Mouse (Mus musculus) spleen, postnatal 10 days (tissue): ENCODE results near the gene Slc7a5.

ENCODE experiments used
- DNase-seq, 2 experiments: peaks; one replicate each; pipeline ENCODE4 v3.0.0; 2021 to 2022; ENCODE audit warnings: low spot score in 2 of 2

Gene Slc7a5

GRCm38 (mm10) chr8:121908378-121909147, 1.1 kb upstream of the Slc7a5 start:
- DNase-seq = no peak

DNA sequence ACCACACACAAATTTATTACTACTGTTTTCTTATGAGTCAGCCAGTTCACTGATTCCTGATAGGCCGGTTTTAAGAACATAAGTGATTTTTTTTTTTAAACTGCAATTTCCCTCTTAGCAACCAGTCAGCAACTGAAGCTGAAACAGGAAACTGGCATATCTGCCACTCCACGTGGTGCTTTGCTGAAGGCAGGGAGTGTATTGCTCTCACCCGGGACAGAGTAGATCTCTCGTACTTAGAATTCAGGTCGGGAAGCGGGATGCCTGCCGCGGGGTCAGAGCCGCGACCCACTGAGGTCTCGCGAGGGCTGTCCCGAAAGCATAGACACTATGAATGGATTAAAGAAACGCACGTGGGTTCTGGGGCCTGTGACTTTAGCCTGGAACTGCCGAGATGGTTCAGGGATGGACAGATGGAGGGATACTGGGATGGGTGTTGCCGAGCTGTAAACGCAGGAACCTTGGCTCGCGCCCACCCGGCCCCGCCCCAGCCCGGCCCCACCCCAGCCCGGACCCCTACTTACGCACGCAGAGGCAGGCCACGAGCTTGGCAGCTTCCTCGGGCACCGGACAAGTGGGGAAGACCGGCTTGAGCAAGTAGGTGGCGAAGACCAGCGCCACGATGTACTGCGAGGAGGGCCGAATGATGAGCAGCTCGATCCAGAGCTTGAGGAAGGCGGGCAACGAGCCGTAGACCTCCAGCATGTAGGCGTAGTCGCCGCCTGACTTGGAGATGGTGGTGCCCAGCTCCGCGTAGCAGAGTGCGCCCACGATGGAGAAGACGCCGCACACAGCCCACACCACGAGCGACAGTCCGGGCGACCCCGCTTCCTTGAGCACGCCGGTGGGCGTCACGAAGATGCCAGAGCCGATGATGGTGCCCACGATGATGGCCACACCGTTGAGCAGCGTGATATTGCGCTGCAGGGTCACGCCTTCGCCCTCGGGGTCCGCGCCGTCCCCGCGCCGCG, 667 bp downstream of the Slc7a5 start:
- peak in 1 of 2 experiments; percentile 58 for DNase-seq

DNA sequence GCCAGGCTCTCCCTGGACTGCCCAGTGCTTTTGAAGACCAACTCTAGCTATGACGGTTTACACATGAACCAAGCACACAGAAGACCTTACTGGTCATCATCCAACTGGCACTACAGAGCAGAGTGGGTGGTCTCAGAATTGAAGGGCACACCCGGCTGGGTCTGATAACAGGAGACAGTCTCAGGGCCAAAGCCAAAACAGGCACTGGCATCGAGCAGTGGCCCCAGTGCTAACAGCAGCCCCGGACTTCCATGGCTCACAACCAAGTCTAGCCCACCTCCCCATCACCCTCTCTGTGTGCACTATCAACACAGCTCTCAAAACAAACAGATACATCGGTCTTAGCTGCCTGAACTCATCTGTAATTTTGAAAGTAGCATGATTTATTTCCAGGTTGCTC, 1.6 kb downstream of the Slc7a5 start:
- DNase-seq = no peak

- DNase-seq = no peak
Observed at GRCm38 (mm10) chr8:121905420-121905819, 2.1 kb downstream of the Slc7a5 start.

DNA sequence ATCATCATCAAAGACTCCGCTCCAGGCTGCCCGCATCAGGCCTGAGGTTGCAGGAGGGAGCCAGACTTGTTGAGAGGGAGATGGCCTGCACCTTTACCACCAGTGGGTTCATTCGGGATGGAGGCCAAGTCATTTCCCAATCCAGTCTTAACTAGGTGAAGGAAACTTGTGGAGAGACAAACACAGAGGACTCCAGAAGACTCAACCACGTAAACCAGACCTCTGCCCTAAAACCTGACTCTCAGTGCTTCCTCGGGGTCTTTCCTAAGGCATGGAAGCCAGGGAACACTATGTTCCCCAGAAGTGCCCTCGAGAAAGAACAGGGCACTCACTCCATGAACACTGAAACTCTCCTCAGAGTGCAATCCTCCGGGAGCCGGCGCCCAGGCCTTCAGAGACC, 2.5 kb downstream of the Slc7a5 start:
- DNase-seq = no peak

GRCm38 (mm10) chr8:121903977-121904376, 3.5 kb downstream of the Slc7a5 start:
- DNase-seq = no peak

GRCm38 (mm10) chr8:121901498-121902236, 5.8 kb downstream of the Slc7a5 start:
- DNase-seq = no peak

GRCm38 (mm10) chr8:121899180-121900044, 8.1 kb downstream of the Slc7a5 start:
- DNase-seq = peak; percentile 75 to 81

GRCm38 (mm10) chr8:121898401-121898931, 9.0 kb downstream of the Slc7a5 start:
- DNase-seq = peak; percentile 81 to 88

- no peak for DNase-seq
Observed at GRCm38 (mm10) chr8:121897871-121898381, 9.6 kb downstream of the Slc7a5 start.

DNA sequence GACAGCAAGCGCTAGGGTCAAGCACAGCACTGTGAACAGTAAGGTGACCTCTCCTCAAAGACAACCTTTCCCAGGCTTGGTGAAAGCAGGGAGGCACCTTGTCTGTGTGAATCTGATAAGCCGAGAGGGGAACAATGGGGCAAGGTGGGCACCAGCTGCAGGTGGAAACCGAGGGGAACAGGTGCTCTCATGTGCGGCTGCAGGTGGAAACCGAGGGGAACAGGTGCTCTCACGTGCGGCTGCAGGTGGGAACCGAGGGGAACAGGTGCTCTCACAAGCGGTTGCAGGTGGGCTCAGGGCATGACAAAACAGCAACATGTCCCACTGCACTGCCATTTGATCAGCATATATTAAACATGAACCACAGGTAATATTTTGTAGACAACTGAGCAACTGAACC, 10.3 kb downstream of the Slc7a5 start:
- no peak for DNase-seq

- no peak for DNase-seq
Observed at GRCm38 (mm10) chr8:121896476-121897145, 10.9 kb downstream of the Slc7a5 start.

- no peak for DNase-seq
Observed at GRCm38 (mm10) chr8:121895910-121896309, 11.6 kb downstream of the Slc7a5 start.

GRCm38 (mm10) chr8:121892875-121893274, 14.6 kb downstream of the Slc7a5 start:
- no peak for DNase-seq

- no peak for DNase-seq
Observed at GRCm38 (mm10) chr8:121889810-121890785, 17.4 kb downstream of the Slc7a5 start.

- no peak for DNase-seq
Observed at GRCm38 (mm10) chr8:121889317-121889716, 18.2 kb downstream of the Slc7a5 start.

DNA sequence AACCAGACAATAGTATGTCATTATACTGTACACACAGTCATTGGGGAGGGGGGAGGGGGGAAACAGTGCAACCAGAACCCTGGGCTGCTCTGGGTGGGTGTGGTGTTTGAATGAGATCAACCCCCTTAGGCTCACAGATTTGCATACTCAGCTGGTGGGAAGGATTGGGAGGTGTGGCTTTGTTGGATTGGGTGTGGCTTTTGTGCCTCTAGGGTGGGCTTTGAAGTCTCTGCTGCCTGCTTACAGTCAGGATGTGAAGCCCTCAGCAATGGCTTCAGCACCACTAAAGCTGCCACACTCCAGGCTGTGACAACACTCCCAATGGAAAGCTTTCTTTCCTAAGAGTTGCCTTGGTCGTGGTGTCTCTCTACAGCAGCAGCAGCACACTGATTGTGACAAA, 19.9 kb downstream of the Slc7a5 start:
- no peak for DNase-seq

DNA sequence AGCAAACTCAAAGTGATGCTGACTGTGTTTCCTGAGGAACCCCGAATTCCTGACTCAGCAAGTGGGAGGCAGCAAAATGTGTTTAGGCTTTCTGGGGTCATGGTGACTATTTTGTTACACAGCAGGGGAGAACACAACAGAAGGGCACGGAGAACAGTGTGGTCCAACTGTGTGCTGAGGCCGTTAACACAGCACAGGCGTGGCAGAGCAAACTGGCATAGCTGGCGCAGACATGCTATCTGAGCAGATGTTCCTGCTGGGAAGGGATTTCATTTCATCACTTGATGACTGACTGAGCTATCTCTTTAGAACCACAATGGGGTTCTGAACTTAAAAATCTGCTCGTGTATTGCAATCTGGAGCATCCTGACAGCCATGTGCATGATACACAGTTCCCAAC, 22.1 kb downstream of the Slc7a5 start:
- DNase-seq = no peak

GRCm38 (mm10) chr8:121885001-121885400, 22.5 kb downstream of the Slc7a5 start:
- DNase-seq = no peak
